Mouse (Mus musculus): Measurements from ENCODE around the gene Wnt5b. TPM values are rescaled to one million over a fixed set of nuclear protein-coding genes. Genes with fewer than 3 reads are reported as not detected.

The Wnt5b gene
- total RNA-seq (2015; ENCODE audit: low replicate concordance) (not detected in 2 replicates), total RNA-seq (2017; ENCODE audit: low replicate concordance) (not detected in 2 replicates)

DNA sequence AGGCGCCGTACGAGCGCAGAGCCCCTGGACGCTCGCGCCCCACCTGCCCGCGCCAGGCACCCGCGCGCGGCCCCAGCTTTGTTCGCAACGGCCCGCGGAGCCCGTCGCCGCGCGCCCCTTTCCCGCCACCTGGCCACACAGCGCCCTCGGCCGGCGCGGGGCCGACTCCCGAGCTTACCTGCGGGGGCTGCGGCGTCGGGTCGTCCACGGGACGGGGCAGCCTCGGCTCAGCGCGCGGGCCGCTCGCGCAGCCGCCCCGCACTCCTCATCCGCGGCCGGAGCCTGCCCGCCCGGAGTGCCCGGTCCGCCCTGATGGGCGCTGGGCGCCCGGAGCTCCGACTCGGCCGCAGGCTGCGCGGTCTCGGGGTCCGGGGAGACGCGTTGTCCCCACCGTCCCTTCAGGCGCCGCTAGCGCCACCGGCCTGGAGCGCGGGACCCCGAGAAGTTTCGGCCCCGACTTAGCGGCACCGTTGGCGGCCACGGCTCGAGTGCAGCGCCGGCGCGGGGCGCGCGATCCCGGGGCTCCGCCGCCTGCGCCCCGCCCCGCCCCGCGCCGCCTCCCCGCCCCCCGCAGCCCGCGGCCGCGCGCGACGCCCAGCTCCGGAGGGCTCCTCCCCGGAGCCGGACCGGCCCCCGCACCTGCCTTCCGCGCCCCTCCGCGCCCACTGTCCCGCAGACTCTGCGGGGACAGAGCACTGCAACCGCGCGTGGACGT is at the start of gene Wnt5b:
Gene Wnt5b, minus strand, starts transcription at position 545 of the 715 bp plus-strand sequence.
- no peak for ATAC-seq (replicated peaks; ENCODE audit: low FRiP score, poor library complexity, severe bottlenecking)

DNA sequence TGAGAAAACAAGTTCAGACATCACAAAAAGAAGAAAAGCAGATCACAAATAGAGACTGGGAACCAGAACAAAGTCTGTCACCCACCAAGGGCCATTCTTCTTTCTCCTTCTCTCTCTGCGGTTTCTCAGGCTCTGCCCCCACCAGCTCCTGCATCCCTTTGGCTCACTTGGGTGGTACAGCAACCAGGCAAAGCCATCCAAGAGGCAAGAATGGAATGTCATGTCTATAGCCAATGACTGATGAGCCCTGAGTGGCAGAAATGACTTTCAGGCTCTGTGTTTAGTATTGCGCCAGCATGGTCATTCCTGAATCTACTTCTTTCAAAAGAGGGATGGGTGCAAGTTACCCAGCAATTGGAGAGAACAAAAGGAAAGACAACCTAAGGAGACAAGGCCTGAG is 46.7 kb upstream of the Wnt5b start:
- ATAC-seq (replicated peaks; ENCODE audit: low FRiP score, poor library complexity, severe bottlenecking), result no peak

GRCm38 (mm10) chr6:119587897-119588296 is 43.8 kb upstream of the Wnt5b start:
- no peak for ATAC-seq (replicated peaks; ENCODE audit: low FRiP score, poor library complexity, severe bottlenecking)

GRCm38 (mm10) chr6:119587454-119587853 is 43.3 kb upstream of the Wnt5b start:
- no peak for ATAC-seq (replicated peaks; ENCODE audit: low FRiP score, poor library complexity, severe bottlenecking)

DNA sequence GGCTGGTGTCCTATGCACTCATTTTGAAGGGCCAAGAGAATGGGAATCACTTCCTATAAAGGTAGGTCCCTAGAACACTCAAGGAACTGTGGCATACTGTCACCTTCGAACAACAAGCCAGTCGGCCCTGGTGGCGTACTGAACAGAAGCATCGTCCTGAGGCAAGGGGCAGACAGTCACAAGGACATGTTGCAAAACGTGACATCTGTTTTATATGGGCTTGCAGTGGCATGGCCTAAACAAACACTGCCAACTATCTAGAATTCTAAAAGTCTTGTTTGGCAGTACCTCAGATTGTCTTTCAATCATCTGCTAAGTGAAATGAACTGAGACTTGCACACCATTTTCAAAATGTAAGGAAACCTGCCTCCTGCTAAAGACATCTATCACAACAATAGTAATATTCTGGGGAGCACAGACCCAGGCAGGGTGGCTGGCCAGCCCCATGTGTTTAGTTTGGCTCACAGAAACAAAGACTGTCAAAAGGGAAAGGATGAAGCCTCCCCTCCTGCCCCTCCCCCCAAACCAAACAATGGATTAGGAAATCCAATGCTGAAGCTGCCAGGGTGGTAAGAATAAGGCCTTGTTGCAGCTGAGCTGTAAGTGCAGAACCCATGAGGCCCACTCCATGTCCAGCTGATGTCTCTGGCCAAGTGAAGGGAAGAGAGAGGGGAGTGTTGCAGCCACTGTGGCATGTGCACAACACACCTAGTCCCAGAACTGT is 41.7 kb upstream of the Wnt5b start:
- ATAC-seq (replicated peaks; ENCODE audit: low FRiP score, poor library complexity, severe bottlenecking), result no peak

DNA sequence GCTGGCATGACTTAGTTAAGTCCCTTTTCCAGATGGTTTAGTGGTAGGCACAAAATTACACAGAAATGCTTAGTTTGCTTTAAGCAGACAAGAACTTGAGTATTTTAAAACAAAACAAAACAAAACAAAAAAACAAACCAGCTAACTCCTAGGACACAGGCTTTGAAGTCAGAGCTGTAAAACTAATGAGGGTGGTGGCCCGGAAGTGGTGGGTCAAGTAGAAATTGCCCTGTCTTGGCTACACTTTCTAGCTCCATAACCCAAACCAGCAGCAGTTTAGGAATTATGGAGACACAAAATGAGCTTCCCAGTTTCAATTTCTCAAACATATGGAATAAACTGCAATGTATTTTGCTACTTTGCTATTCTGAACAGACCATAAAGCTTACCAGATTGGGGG is 39.9 kb upstream of the Wnt5b start:
- no peak for ATAC-seq (replicated peaks; ENCODE audit: low FRiP score, poor library complexity, severe bottlenecking)

- no peak for ATAC-seq (replicated peaks; ENCODE audit: low FRiP score, poor library complexity, severe bottlenecking)
Measured at GRCm38 (mm10) chr6:119583165-119583564, 39.0 kb upstream of the Wnt5b start.

GRCm38 (mm10) chr6:119576706-119577105 is 32.6 kb upstream of the Wnt5b start:
- ATAC-seq (replicated peaks; ENCODE audit: low FRiP score, poor library complexity, severe bottlenecking), result no peak

DNA sequence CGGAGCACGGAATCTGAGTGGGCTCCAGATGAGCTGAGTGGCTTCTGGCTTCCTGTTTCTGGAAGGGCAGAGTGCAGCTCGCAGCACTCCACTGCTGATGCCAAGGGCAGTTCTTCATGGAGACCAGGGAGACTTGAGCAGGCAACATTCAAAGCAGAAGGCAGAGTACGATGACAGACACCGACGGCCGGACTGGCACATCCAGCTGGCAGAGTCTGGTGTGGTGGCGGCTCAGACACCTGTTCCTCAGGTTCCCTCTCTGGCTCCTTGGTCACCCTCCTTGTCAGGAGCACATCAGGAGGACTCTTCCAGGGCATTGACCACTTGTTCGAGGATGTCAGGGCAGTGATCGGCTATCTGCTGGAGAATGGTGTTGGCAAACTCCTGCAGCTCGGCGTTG is 31.2 kb upstream of the Wnt5b start:
- ATAC-seq (replicated peaks; ENCODE audit: low FRiP score, poor library complexity, severe bottlenecking), result no peak

- ATAC-seq (replicated peaks; ENCODE audit: low FRiP score, poor library complexity, severe bottlenecking), result no peak
Measured at GRCm38 (mm10) chr6:119572296-119572695, 28.1 kb upstream of the Wnt5b start.

- no peak for ATAC-seq (replicated peaks; ENCODE audit: low FRiP score, poor library complexity, severe bottlenecking)
Measured at GRCm38 (mm10) chr6:119570797-119571196, 26.6 kb upstream of the Wnt5b start.

DNA sequence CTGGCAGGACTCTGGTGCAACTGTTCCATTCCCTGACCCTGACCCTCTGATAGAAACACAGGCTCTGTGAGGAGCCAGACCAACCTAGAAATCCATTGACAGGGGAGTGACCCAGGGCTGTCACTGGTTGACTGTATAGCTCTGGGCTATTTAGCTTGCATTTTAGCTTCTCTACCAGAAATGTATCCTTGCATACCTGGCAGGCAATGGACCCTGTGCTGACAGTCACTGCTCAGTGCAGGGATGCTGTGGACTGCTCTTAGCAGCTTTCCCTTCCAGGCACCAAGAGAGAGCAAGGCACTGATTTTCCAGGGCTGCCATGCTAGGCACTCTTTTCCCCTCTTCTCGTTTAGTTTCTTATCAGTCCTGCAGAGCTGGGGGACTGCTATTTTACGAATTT is 24.2 kb upstream of the Wnt5b start:
- no peak for ATAC-seq (replicated peaks; ENCODE audit: low FRiP score, poor library complexity, severe bottlenecking)

GRCm38 (mm10) chr6:119565451-119566379 is 21.6 kb upstream of the Wnt5b start:
- ATAC-seq (replicated peaks; ENCODE audit: low FRiP score, poor library complexity, severe bottlenecking), result no peak

DNA sequence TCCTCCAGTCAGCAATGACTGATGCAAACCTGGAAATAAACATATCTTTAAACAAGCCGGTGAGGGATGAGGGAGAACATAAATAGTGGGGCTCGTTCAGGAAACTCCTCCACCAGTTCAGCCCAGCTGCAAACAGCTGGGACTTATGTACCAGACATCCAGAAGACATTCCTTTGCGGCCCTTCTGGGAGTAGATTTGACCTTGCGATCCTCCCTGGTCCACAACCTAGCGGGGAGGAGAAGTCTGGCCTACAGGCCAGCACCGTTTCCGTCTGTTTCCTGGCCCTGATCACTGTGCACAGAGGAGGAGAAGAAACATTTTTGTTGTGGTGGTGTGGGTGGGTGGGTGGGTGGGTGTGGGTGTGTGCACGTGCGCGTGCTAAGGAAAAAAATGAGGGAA is 18.4 kb upstream of the Wnt5b start:
- ATAC-seq (replicated peaks; ENCODE audit: low FRiP score, poor library complexity, severe bottlenecking), result no peak

GRCm38 (mm10) chr6:119558855-119559254 is 14.7 kb upstream of the Wnt5b start:
- no peak for ATAC-seq (replicated peaks; ENCODE audit: low FRiP score, poor library complexity, severe bottlenecking)

- no peak for ATAC-seq (replicated peaks; ENCODE audit: low FRiP score, poor library complexity, severe bottlenecking)
Measured at GRCm38 (mm10) chr6:119554439-119554838, 10.3 kb upstream of the Wnt5b start.

DNA sequence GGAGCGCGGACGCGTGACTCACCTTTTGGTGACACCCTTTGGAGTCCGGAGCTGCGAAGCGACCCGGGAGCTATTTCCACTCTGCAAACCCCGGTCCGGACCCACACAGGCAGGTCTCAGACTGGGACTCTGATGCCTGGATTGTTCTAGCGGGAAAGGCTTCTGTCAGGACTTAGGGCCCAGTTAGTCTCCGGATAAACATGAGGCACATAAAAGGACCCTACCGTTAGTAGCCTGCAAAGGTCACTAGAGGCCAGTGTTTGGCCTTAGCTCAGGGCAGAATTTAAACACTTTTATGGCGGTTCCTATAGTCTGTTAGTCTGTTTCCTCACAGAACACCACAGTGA is 344 bp upstream of the Wnt5b start:
- no peak for ATAC-seq (replicated peaks; ENCODE audit: low FRiP score, poor library complexity, severe bottlenecking)

- ATAC-seq (replicated peaks; ENCODE audit: low FRiP score, poor library complexity, severe bottlenecking), result no peak
Measured at GRCm38 (mm10) chr6:119543456-119543802, 718 bp downstream of the Wnt5b start.

DNA sequence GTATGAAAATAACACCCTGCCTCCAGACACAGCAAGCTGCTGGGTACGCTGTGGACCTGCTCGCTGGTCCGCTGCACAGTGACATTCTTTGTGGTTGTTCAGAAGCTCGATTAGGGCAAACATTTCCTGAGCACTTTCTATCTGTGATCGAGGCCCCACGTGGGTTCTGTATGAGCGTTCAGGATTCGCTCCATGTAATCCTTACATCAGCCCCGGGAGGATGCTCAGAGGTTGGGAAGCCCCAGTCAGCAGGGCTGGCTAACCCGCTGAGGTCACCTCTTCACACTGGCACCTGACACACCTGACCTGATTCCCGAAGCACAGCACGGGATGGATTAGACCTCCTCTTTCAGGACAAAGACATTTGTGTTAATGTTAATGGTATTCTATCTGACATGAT is 8.3 kb downstream of the Wnt5b start:
- no peak for ATAC-seq (replicated peaks; ENCODE audit: low FRiP score, poor library complexity, severe bottlenecking)

DNA sequence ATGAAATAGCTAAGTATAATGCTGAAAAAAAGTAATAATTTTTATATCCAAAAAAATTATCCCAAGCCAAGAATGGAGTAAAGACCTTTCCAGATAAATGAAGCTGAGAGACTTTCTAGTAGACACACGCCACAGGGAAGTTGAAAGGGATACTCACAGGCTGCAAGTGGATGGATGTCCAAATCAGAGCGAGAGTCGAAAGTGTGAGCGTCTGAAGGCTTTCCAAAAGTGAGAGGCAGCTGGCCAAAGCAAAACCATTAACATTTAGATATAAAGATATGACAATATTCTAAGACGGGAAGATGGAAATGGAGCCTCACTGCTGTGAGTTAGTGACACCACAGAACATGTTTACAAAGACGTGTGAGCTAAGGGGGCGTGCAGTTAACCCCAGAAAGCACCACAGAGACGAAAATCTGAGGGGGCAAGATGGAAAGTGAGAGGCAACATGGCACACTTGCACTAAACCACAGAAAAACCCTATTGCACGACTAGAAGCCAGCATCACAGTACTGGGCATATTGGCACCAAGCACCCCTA is 10.9 kb downstream of the Wnt5b start:
- ATAC-seq (replicated peaks; ENCODE audit: low FRiP score, poor library complexity, severe bottlenecking), result no peak
